Mouse (Mus musculus) heart, embryonic 10.5 days (tissue): ENCODE measurements at regions not wholly inside any gene's neighbourhood (a gene's known extent, or its start where the extent isn't known, plus 50 kb on each side); places are given as distances from the start of the nearest gene placed in this dataset.
A peak's percentile ranks its signal among the peaks of the same experiment; 100 is the strongest.

Experiments used
- DNase-seq: peaks from one replicate; pipeline ENCODE4 v3.0.0-alpha.2; 2017; ENCODE audit warnings: low spot score
- H3K27ac ChIP-seq: fragments of 300-500 bp; sonication (generic); 2 replicates; pipeline ENCODE4 v1.5.1; 2016; ENCODE audit warnings: mild to moderate bottlenecking
- H3K27me3 ChIP-seq: fragments of 300-500 bp; sonication (generic); 2 replicates; pipeline ENCODE4 v1.6.1; 2016; ENCODE audit warnings: mild to moderate bottlenecking; ENCODE audit not compliant: poor library complexity, insufficient read depth, severe bottlenecking
- H3K36me3 ChIP-seq: fragments of 300-500 bp; sonication (generic); 2 replicates; pipeline ENCODE4 v1.6.1; 2016; ENCODE audit warnings: mild to moderate bottlenecking, moderate library complexity
- H3K4me1 ChIP-seq: fragments of 300-500 bp; sonication (generic); 2 replicates; pipeline ENCODE4 v1.6.1; 2016; ENCODE audit warnings: mild to moderate bottlenecking
- H3K4me3 ChIP-seq: fragments of 300-500 bp; sonication (generic); 2 replicates; pipeline ENCODE4 v1.5.1; 2016; ENCODE audit warnings: mild to moderate bottlenecking, moderate library complexity
- H3K9me3 ChIP-seq: fragments of 300-500 bp; sonication (generic); 2 replicates; pipeline ENCODE4 v1.6.1; 2016; ENCODE audit warnings: mild to moderate bottlenecking, moderate library complexity
- WGBS: fragments of 180-500 bp; shearing (Covaris S2); methylation state at CpG from one replicate; pipeline ENCODE4 v1.1.7; 2016; 5-methylcytosine and 5-hydroxymethylcytosine counted together

DNA sequence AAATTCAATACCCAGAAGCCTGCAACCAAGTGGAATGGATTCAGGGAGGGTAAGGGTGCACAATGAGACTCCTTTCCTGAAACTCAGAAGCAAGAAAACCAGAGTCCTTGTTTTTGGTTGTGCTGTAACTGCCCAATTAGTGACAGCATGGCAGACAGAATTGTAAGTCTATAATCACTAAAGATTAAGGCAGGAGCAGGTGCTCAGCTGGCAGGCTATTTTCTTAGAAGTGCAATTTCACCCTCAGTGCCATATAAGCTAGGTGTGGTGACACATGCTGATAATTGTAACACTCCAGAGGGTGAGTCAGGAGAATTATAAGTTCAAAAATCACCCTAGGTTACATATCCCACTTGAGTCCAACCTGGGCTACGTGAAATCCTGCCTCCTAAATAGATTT is 714.2 kb upstream of the Nrsn1 start:
- H3K9me3 ChIP-seq, result no peaks in the 10 kb centered on the region
- no peak overlapping the region for H3K4me3 ChIP-seq
- no peaks in the 10 kb centered on the region for H3K4me1 ChIP-seq
- DNase-seq, result no peak
- no peaks in the 10 kb centered on the region for H3K36me3 ChIP-seq
- H3K27ac ChIP-seq, result no peak overlapping the region
- H3K27me3 ChIP-seq, result no peaks in the 10 kb centered on the region
- WGBS, result 78% methylated on average over 1 of the region's 1 CpGs

GRCm38 (mm10) chr13:25983659-25984058 is 713.4 kb upstream of the Nrsn1 start:
- no peak for DNase-seq
- H3K36me3 ChIP-seq, result no peaks in the 10 kb centered on the region
- no peaks in the 10 kb centered on the region for H3K27me3 ChIP-seq
- H3K9me3 ChIP-seq, result no peaks in the 10 kb centered on the region
- no peaks in the 10 kb centered on the region for H3K4me1 ChIP-seq
- WGBS, result 86% methylated on average over 1 of the region's 1 CpGs
- no peak overlapping the region for H3K27ac ChIP-seq
- no peak overlapping the region for H3K4me3 ChIP-seq

DNA sequence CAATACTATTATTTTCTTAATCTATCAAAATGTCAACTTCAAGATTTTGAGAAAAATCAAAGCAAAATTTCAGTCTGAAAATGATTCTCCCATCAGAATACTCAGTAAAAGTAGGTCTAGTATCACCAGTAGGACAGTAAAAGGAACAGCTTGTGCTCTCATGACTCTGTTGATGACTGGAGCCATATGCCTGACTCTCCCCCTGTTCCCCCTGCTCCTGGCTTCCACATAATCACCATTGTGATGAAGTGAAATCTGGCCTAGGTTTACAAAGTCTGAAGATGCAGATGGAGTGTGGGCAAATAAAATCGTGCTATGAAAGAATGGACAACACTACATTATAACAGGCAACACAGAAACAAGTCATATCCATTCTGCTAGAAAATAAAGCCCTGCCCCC is 708.3 kb upstream of the Nrsn1 start:
- 78% methylated on average over 1 of the region's 1 CpGs for WGBS
- H3K4me1 ChIP-seq, result no peaks in the 10 kb centered on the region
- no peaks in the 10 kb centered on the region for H3K9me3 ChIP-seq
- no peaks in the 10 kb centered on the region for H3K27me3 ChIP-seq
- no peak overlapping the region for H3K4me3 ChIP-seq
- no peaks in the 10 kb centered on the region for H3K36me3 ChIP-seq
- no peak overlapping the region for H3K27ac ChIP-seq
- DNase-seq, result no peak

GRCm38 (mm10) chr13:25958592-25958991 is 688.3 kb upstream of the Nrsn1 start:
- no peaks in the 10 kb centered on the region for H3K9me3 ChIP-seq
- H3K36me3 ChIP-seq, result no peaks in the 10 kb centered on the region
- H3K27ac ChIP-seq, result no peak overlapping the region
- H3K27me3 ChIP-seq, result no peaks in the 10 kb centered on the region
- no peak for DNase-seq
- no peak overlapping the region for H3K4me3 ChIP-seq
- no peaks in the 10 kb centered on the region for H3K4me1 ChIP-seq

DNA sequence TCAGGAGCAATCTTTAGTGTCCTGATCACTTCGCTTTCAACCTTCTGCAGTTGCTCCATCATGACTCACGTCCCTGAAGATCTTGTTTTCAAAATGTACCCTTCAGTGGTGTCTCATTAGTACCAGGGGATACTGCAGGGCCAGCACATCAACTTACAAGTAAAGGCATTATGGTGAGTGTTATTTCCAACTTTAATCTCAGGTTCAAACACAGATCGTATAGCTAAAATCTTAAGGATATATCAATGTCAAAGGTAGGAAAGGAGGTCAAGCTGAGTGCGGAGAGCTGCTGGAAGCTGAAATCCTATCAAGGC is 687.8 kb upstream of the Nrsn1 start:
- Histone ChIP-seq H3K9me3 (no peaks in the 10 kb centered on the region), H3K36me3 (no peaks in the 10 kb centered on the region), H3K27ac (no peak overlapping the region), H3K4me3 (no peak overlapping the region), H3K4me1 (no peaks in the 10 kb centered on the region), H3K27me3 (no peaks in the 10 kb centered on the region)
- no peak for DNase-seq
- 69% methylated on average over 4 of the region's 4 CpGs for WGBS

- 55% methylated on average over 4 of the region's 4 CpGs for WGBS
- no peak for DNase-seq
Observed at GRCm38 (mm10) chr13:25957451-25958152, 687.3 kb upstream of the Nrsn1 start.

DNA sequence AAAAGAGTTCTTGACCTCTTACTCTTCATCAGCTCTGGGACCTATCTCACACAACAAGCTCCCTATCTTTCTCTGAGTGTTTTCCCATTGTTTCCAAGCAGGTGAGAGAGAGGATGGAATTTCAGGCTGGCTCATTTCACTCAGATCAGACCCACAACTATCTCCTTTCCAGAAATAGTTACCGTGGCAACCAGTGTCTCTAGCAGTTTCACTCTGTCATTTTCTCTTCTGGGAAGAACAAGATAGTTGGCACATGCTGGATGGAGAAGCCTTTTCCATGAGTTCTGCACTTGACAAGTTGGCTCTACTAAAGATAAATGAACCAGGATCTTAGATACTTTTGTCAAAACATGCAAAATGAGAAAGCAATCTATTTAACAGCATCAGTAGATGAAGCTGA is 667.3 kb upstream of the Nrsn1 start:
- no peak overlapping the region for H3K4me3 ChIP-seq
- H3K4me1 ChIP-seq, result peaks cover 6% of the 10 kb centered on the region; the same call in 1 of the 2 replicates
- no peak for DNase-seq
- WGBS, result 59% methylated on average over 1 of the region's 1 CpGs
- no peaks in the 10 kb centered on the region for H3K27me3 ChIP-seq
- H3K9me3 ChIP-seq, result no peaks in the 10 kb centered on the region
- no peaks in the 10 kb centered on the region for H3K36me3 ChIP-seq
- H3K27ac ChIP-seq, result no peak overlapping the region

More at GRCm38 (mm10) chr13:25957451-25958152, 687.3 kb upstream of the Nrsn1 start:
- Histone ChIP-seq H3K36me3 (no peaks in the 10 kb centered on the region), H3K4me3 (no peak overlapping the region), H3K27me3 (no peaks in the 10 kb centered on the region), H3K4me1 (no peaks in the 10 kb centered on the region), H3K9me3 (no peaks in the 10 kb centered on the region), H3K27ac (no peak overlapping the region)

GRCm38 (mm10) chr13:25933783-25934182 is 663.5 kb upstream of the Nrsn1 start:
- 48% methylated on average over 3 of the region's 3 CpGs for WGBS
- Histone ChIP-seq H3K27ac (peak overlapping the region; percentile 49; the same call in 1 of the 2 replicates), H3K27me3 (no peaks in the 10 kb centered on the region), H3K4me3 (no peak overlapping the region), H3K9me3 (no peaks in the 10 kb centered on the region), H3K36me3 (no peaks in the 10 kb centered on the region), H3K4me1 (peaks cover 6% of the 10 kb centered on the region; the same call in 1 of the 2 replicates)
- DNase-seq, result no peak

GRCm38 (mm10) chr13:25933246-25933645 is 662.9 kb upstream of the Nrsn1 start:
- H3K36me3 ChIP-seq, result no peaks in the 10 kb centered on the region
- peaks cover 6% of the 10 kb centered on the region; the same call in 1 of the 2 replicates for H3K4me1 ChIP-seq
- no peaks in the 10 kb centered on the region for H3K9me3 ChIP-seq
- no peak for DNase-seq
- H3K27ac ChIP-seq, result peak overlapping the region; percentile 49; the same call in 1 of the 2 replicates
- H3K4me3 ChIP-seq, result no peak overlapping the region
- H3K27me3 ChIP-seq, result no peaks in the 10 kb centered on the region
- WGBS, result 59% methylated on average over 3 of the region's 3 CpGs

DNA sequence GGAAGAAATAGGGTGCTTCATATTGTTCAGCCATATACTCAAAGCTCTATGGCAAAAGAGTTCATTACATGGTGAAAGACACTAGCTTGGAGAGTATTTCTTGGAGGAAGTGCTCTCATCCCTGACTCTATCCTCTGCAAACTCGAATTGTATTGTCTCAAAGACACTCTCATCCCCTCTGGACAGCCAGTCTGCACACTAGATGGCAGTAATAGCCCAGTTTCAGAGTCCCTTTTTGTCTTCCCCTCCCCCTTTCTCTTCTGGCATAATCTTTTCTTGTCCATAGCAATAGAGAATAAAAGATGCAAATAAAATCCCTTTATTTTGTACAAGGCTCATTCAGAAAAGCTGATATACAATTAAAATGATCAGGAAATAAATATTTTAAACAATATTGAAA is 662.5 kb upstream of the Nrsn1 start:
- no peaks in the 10 kb centered on the region for H3K27me3 ChIP-seq
- H3K27ac ChIP-seq, result no peak overlapping the region
- no peak for DNase-seq
- H3K36me3 ChIP-seq, result no peaks in the 10 kb centered on the region
- H3K4me1 ChIP-seq, result peaks cover 6% of the 10 kb centered on the region; the same call in 1 of the 2 replicates
- H3K9me3 ChIP-seq, result no peaks in the 10 kb centered on the region
- WGBS, result 4% methylated on average over 1 of the region's 1 CpGs
- no peak overlapping the region for H3K4me3 ChIP-seq

DNA sequence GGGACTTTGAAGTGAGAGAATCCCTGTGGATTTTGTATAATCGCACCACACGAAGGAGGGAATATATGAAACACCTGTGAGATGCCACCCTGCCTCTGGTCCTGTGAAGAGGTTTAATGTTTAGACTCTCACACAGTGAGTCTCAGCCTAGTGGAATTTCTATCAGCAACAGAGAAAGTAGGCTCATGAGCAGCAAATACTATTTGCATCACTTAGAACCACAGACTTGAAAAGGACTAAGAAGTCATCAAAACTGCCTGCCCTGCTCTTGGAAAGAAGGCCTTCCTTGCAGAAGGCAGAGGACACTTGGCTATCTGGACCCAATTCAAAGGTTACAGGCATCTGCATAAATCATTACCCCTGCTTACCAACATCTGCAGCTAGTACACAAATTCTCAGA is 662.1 kb upstream of the Nrsn1 start:
- Histone ChIP-seq H3K4me1 (peaks cover 6% of the 10 kb centered on the region; the same call in 1 of the 2 replicates), H3K4me3 (no peak overlapping the region), H3K27me3 (no peaks in the 10 kb centered on the region), H3K27ac (no peak overlapping the region), H3K36me3 (no peaks in the 10 kb centered on the region), H3K9me3 (no peaks in the 10 kb centered on the region)
- WGBS, result 87% methylated on average over 2 of the region's 2 CpGs
- no peak for DNase-seq

DNA sequence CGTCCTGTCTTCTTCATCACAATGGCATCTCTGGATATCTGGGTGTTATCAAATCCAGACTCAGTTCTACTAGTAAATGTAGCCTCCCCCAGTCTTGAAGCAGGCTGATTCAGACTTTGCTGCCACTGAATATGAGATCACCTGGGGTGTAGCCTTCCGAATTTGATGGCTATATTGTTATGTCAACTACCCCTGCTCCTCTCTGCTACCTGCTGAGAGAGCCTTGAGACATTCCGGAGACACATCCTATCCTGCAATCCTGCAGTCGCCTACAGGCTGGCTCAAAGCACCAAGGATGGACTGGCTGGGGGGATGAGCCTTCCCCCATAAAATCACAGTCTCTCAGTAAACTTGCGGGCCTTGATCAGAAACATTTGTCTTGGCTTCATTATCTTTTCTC is 655.4 kb upstream of the Nrsn1 start:
- no peak overlapping the region for H3K27ac ChIP-seq
- no peak for DNase-seq
- no peaks in the 10 kb centered on the region for H3K27me3 ChIP-seq
- H3K9me3 ChIP-seq, result no peaks in the 10 kb centered on the region
- 77% methylated on average over 5 of the region's 5 CpGs for WGBS
- peaks cover 9% of the 10 kb centered on the region for H3K4me1 ChIP-seq
- no peaks in the 10 kb centered on the region for H3K36me3 ChIP-seq
- H3K4me3 ChIP-seq, result no peak overlapping the region

- H3K4me1 ChIP-seq, result no peaks in the 10 kb centered on the region
- no peaks in the 10 kb centered on the region for H3K27me3 ChIP-seq
- no peaks in the 10 kb centered on the region for H3K9me3 ChIP-seq
- H3K36me3 ChIP-seq, result no peaks in the 10 kb centered on the region
- no peak for DNase-seq
- WGBS, result 87% methylated on average over 5 of the region's 5 CpGs
- H3K27ac ChIP-seq, result no peak overlapping the region
- no peak overlapping the region for H3K4me3 ChIP-seq
Observed at GRCm38 (mm10) chr13:25899871-25900270, 629.6 kb upstream of the Nrsn1 start.

DNA sequence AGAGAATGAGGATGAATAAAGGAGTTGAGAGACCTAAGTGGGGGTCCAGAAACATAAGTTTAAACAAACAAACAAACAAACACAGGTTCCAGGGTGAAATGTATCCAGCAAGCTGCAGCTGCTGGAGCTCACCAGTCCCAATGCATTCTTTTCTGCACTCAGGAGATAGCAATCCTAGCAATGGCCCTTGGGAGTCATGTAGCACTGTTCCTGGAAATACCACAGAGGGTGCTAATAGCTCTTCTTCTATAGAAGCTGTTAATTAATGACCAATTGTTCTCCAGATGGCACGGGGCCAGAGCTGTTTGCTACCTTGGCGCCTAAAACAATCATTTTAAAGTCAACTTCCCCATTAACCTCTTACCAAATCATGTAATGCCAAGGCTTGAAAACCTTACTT is 622.8 kb upstream of the Nrsn1 start:
- Histone ChIP-seq H3K4me3 (no peak overlapping the region), H3K9me3 (no peaks in the 10 kb centered on the region), H3K36me3 (no peaks in the 10 kb centered on the region), H3K27ac (no peak overlapping the region), H3K4me1 (no peaks in the 10 kb centered on the region), H3K27me3 (no peaks in the 10 kb centered on the region)
- 42% methylated on average over 2 of the region's 2 CpGs for WGBS
- no peak for DNase-seq
